Mouse (Mus musculus) erythroblast, embryonic 14.5 days (primary cell): ENCODE measurements around the gene Psme3.

ENCODE experiments used
- GATA1 ChIP-seq: IDR thresholded peaks from 2 replicates; pipeline ENCODE4 v1.6.1; 2012; ENCODE audit warnings: low read length, inconsistent platforms, mixed read lengths
- TAL1 ChIP-seq: IDR thresholded peaks from 3 replicates; pipeline ENCODE4 v1.6.1; 2012; ENCODE audit warnings: low read length, inconsistent platforms, mixed read lengths

- no peak for TF ChIP-seq GATA1
- TF ChIP-seq TAL1, result no peak
Observed at GRCm38 (mm10) chr11:101300881-101301280, 15.1 kb upstream of the Psme3 start.
